Mouse (Mus musculus): ENCODE data around the gene Fbxw21. TPM values are rescaled to one million over a fixed set of nuclear protein-coding genes. Genes with fewer than 3 reads are reported as not detected.

Fbxw21 gene
- polyA plus RNA-seq, 1 experiment, result not detected

GRCm38 (mm10) chr9:109097831-109098230 lies 64.0 kb downstream of the Fbxw21 start:
- TF ChIP-seq GATA1 (IDR thresholded peaks at IDR 0.05; ENCODE audit: low read length), result no peak

- TF ChIP-seq GATA1 (IDR thresholded peaks at IDR 0.05; ENCODE audit: low read length), result no peak
Observed at GRCm38 (mm10) chr9:109097291-109097690, 64.5 kb downstream of the Fbxw21 start.

GRCm38 (mm10) chr9:109096856-109097255 lies 65.0 kb downstream of the Fbxw21 start:
- TF ChIP-seq GATA1 (IDR thresholded peaks at IDR 0.05; ENCODE audit: low read length), result no peak

GRCm38 (mm10) chr9:109096251-109096661 lies 65.6 kb downstream of the Fbxw21 start:
- no peak for TF ChIP-seq GATA1 (IDR thresholded peaks at IDR 0.05; ENCODE audit: low read length)

- TF ChIP-seq GATA1 (IDR thresholded peaks at IDR 0.05; ENCODE audit: low read length), result no peak
Observed at GRCm38 (mm10) chr9:109095137-109095982, 66.5 kb downstream of the Fbxw21 start, which contains the start of gene Plxnb1. Plxnb1 (plus strand) TSS chr9:109095389.

- TF ChIP-seq GATA1 (IDR thresholded peaks at IDR 0.05; ENCODE audit: low read length), result no peak
Observed at GRCm38 (mm10) chr9:109094553-109095136, 67.2 kb downstream of the Fbxw21 start.

GRCm38 (mm10) chr9:109093786-109094552 lies 67.9 kb downstream of the Fbxw21 start:
- no peak for TF ChIP-seq GATA1 (IDR thresholded peaks at IDR 0.05; ENCODE audit: low read length)

GRCm38 (mm10) chr9:109092799-109093198 lies 69.0 kb downstream of the Fbxw21 start:
- TF ChIP-seq GATA1 (IDR thresholded peaks at IDR 0.05; ENCODE audit: low read length), result no peak

GRCm38 (mm10) chr9:109091802-109092201 lies 70.0 kb downstream of the Fbxw21 start:
- no peak for TF ChIP-seq GATA1 (IDR thresholded peaks at IDR 0.05; ENCODE audit: low read length)

GRCm38 (mm10) chr9:109090446-109090845 lies 71.4 kb downstream of the Fbxw21 start:
- TF ChIP-seq GATA1 (IDR thresholded peaks at IDR 0.05; ENCODE audit: low read length), result no peak

Other genes starting within 250 kb of the Fbxw21 start
- gene Tmem89, start 247.4 kb downstream of the Fbxw21 start, polyA plus RNA-seq (2012), result not detected in 2 replicates
- gene Uqcrc1, start 225.4 kb downstream of the Fbxw21 start, polyA plus RNA-seq (2012), result 556 and 620 TPM in 2 replicates
- 0.09 and 0.15 TPM in 2 replicates for gene Col7a1, start 208.5 kb downstream of the Fbxw21 start, polyA plus RNA-seq (2012)
- 0.05 TPM in 1 of 2 replicates, not detected in the other for gene Ucn2, start 176.0 kb downstream of the Fbxw21 start, polyA plus RNA-seq (2012)
- 2.0 and 2.5 TPM in 2 replicates for gene Pfkfb4, start 170.3 kb downstream of the Fbxw21 start, polyA plus RNA-seq (2012)
- 291 and 305 TPM in 2 replicates for gene Shisa5, start 123.5 kb downstream of the Fbxw21 start, polyA plus RNA-seq (2012)
- 15.1 and 36.8 TPM in 2 replicates for gene Trex1, start 102.3 kb downstream of the Fbxw21 start, polyA plus RNA-seq (2012)
- 10.4 and 11.2 TPM in 2 replicates for gene Atrip, start 87.9 kb downstream of the Fbxw21 start, polyA plus RNA-seq (2012)
- gene Ccdc51, start 79.5 kb downstream of the Fbxw21 start, polyA plus RNA-seq (2012), result 8.7 and 9.8 TPM in 2 replicates
- gene Tma7, start 79.5 kb downstream of the Fbxw21 start, polyA plus RNA-seq (2012), result 418 and 445 TPM in 2 replicates
- not detected in 2 replicates for gene Plxnb1, start 66.7 kb downstream of the Fbxw21 start, polyA plus RNA-seq (2012)
- not detected in 2 replicates for gene Fbxw13, start 33.9 kb upstream of the Fbxw21 start, polyA plus RNA-seq (2012)
- gene Fbxw20, start 72.7 kb upstream of the Fbxw21 start, polyA plus RNA-seq (2012), result not detected in 2 replicates
- gene Fbxw14, start 125.6 kb upstream of the Fbxw21 start, polyA plus RNA-seq (2012), result not detected in 2 replicates
- not detected in 2 replicates for gene Fbxw28, start 177.6 kb upstream of the Fbxw21 start, polyA plus RNA-seq (2012)
- gene Fbxw22, start 242.3 kb upstream of the Fbxw21 start, polyA plus RNA-seq (2012), result not detected in 2 replicates

Data from G1E-ER4 (cell line).